Mouse (Mus musculus) splenic B cell, adult 2 months (primary cell): ENCODE results near the gene Cmpk1.

Source experiments
- DNase-seq: peaks from one replicate; pipeline ENCODE4 v3.0.0-alpha.2; 2011; ENCODE audit warnings: low read depth, low spot score
- H3K27me3 ChIP-seq: 2 replicates; pipeline ENCODE4 v1.6.1; 2012; ENCODE audit warnings: mild to moderate bottlenecking, low read length, moderate library complexity, mixed read lengths; ENCODE audit not compliant: control insufficient read depth, poor library complexity, insufficient read depth, severe bottlenecking
- H3K36me3 ChIP-seq: 2 replicates; pipeline ENCODE4 v1.6.1; 2012; ENCODE audit warnings: mild to moderate bottlenecking, low read length, moderate library complexity, mixed read lengths; ENCODE audit not compliant: control insufficient read depth, poor library complexity, insufficient read depth, severe bottlenecking

Gene Cmpk1

GRCm38 (mm10) chr4:114929155-114929554, 57.9 kb downstream of the Cmpk1 start:
- no peaks in the 10 kb centered on the region for H3K36me3 ChIP-seq
- DNase-seq: no peak
- H3K27me3 ChIP-seq: peaks cover 2% of the 10 kb centered on the region; the same call in 1 of the 2 replicates

- DNase-seq: no peak
- no peaks in the 10 kb centered on the region for H3K36me3 ChIP-seq
- H3K27me3 ChIP-seq: peaks cover 5% of the 10 kb centered on the region
These were observed 61.1 kb downstream of the Cmpk1 start, which contains the start of gene Foxe3 for GRCm38 (mm10) chr4:114925917-114926312. Gene Foxe3 (minus strand): TSS chr4:114926013.

- DNase-seq: peak; percentile 29
- peaks cover 5% of the 10 kb centered on the region for H3K27me3 ChIP-seq
These were observed 61.8 kb downstream of the Cmpk1 start for GRCm38 (mm10) chr4:114924971-114925916.

GRCm38 (mm10) chr4:114917091-114917490, 70.0 kb downstream of the Cmpk1 start:
- peak; percentile 77 for DNase-seq
- Histone ChIP-seq H3K36me3 (no peaks in the 10 kb centered on the region), H3K27me3 (no peaks in the 10 kb centered on the region)

More at GRCm38 (mm10) chr4:114924971-114925916, 61.8 kb downstream of the Cmpk1 start:
- no peaks in the 10 kb centered on the region for H3K36me3 ChIP-seq

- no peaks in the 10 kb centered on the region for H3K36me3 ChIP-seq
- no peak for DNase-seq
- H3K27me3 ChIP-seq: no peaks in the 10 kb centered on the region
These were observed 71.0 kb downstream of the Cmpk1 start for GRCm38 (mm10) chr4:114916056-114916455.

GRCm38 (mm10) chr4:114913594-114913962, 73.5 kb downstream of the Cmpk1 start:
- Histone ChIP-seq H3K36me3 (no peaks in the 10 kb centered on the region), H3K27me3 (no peaks in the 10 kb centered on the region)
- peak; percentile 56 for DNase-seq

GRCm38 (mm10) chr4:114912705-114913593, 74.1 kb downstream of the Cmpk1 start:
- H3K27me3 ChIP-seq: no peaks in the 10 kb centered on the region
- H3K36me3 ChIP-seq: no peaks in the 10 kb centered on the region
- no peak for DNase-seq

- Histone ChIP-seq H3K36me3 (no peaks in the 10 kb centered on the region), H3K27me3 (peaks cover 3% of the 10 kb centered on the region; the same call in 1 of the 2 replicates)
- peak; percentile 65 for DNase-seq
These were observed 77.2 kb downstream of the Cmpk1 start for GRCm38 (mm10) chr4:114909602-114910484.
